18 mouse cellular contexts compared by ENCODE assay signal in the genomic region with DNA sequence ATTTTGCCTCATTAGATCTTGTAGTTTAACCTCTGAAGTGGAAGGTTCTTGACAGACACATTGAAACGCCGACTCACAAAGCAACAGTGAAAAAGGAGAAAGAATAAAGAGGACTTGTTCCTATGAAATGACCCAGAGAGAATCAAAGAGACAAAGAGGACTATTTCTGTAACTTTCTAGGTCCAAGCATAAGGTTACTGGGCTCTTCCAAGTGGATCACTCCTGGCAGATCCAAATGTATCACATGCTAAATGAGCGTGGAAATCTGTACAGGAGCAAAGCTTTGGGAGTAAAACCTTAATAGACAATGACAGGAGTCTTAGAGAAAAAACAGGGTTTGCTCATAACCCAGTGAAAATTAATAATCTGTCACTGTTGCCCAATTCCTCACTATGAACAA.
"Had no signal": no experiment of that assay in that cellular context is flagged by ENCODE, and none has a peak within 500 bp of the region (broad histone marks: within the 10 kb centered on the region; RNA-seq: fewer than 3 reads in every experiment).

No protein-coding gene starts in this region.

- H3K4me3 ChIP-seq: layer of hippocampus, adult 2 months; liver, embryonic 13.5 days; midbrain, embryonic 10.5 days; midbrain, embryonic 15.5 days; neural tube, embryonic 12.5 days; neural tube, embryonic 15.5 days; stomach, embryonic 15.5 days had no signal

- H3K9me3 ChIP-seq: liver, embryonic 13.5 days; midbrain, embryonic 10.5 days; midbrain, embryonic 15.5 days; neural tube, embryonic 12.5 days; neural tube, embryonic 15.5 days; stomach, embryonic 15.5 days had no signal

- H3K9ac ChIP-seq: liver, embryonic 13.5 days; midbrain, embryonic 15.5 days; neural tube, embryonic 12.5 days; neural tube, embryonic 15.5 days; stomach, embryonic 15.5 days had no signal

- ATAC-seq: midbrain, embryonic 15.5 days had no signal

- H3K36me3 ChIP-seq: liver, embryonic 13.5 days; midbrain, embryonic 10.5 days; midbrain, embryonic 15.5 days; neural tube, embryonic 12.5 days; neural tube, embryonic 15.5 days; stomach, embryonic 15.5 days had no signal

- H3K4me2 ChIP-seq: liver, embryonic 13.5 days; midbrain, embryonic 15.5 days; neural tube, embryonic 12.5 days; neural tube, embryonic 15.5 days; stomach, embryonic 15.5 days had no signal

- H3K4me1 ChIP-seq: liver, embryonic 13.5 days; neural tube, embryonic 12.5 days; neural tube, embryonic 15.5 days; stomach, embryonic 15.5 days had no signal

- H3K27ac ChIP-seq: kidney, postnatal 0 days; layer of hippocampus, adult 2 months; liver, embryonic 13.5 days; midbrain, embryonic 10.5 days; midbrain, embryonic 15.5 days; neural tube, embryonic 12.5 days; neural tube, embryonic 15.5 days; stomach, embryonic 15.5 days had no signal

- H3K27me3 ChIP-seq: liver, embryonic 13.5 days; midbrain, embryonic 15.5 days; neural tube, embryonic 12.5 days; neural tube, embryonic 15.5 days; stomach, embryonic 15.5 days had no signal

- DNase-seq: kidney, adult 2 months; kidney, postnatal 25 days; layer of hippocampus, adult 9-11 months; liver, embryonic 13.5 days; lung, adult 2 months; lung, postnatal 14 days; lung, postnatal 4 days; right cerebral cortex, adult 18-20 months; right cerebral cortex, postnatal 14 days; right cerebral cortex, postnatal 4 days; thymus, postnatal 25 days had no signal
